ENCODE assay signal across 12 mouse cellular contexts in the genomic region with DNA sequence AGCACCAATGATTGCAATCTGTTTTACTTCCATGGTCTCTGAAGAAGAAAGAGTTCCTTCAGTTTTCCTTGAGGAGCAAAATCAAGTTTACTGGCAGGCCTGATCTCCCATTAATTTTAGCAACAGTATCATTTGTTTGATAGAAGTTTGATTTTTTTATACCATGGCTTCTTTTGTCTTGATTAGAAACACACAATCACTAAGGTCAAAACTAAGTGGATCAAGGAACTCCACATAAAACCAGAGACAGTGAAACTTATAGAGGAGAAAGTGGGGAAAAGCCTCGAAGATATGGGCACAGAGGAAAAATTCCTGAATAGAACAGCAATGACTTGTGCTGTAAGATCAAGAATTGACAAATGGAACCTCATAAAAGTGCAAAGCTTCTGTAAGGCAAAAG. TPM values are rescaled to one million over a fixed set of nuclear protein-coding genes. Genes with fewer than 3 reads are reported as not detected.
"Had no signal": no experiment of that assay in that cellular context is flagged by ENCODE, and none has a peak within 500 bp of the region (broad histone marks: within the 10 kb centered on the region; RNA-seq: fewer than 3 reads in every experiment).

Gene Gm4846 (minus strand): TSS at position 101 of the 400 bp plus-strand sequence.

RNA-seq across cellular contexts. Expression of gene Gm4846, which starts in this region (rescaled TPM):
- polyA plus RNA-seq: neural tube, embryonic 13.5 days; neural tube, embryonic 14.5 days; neural tube, embryonic 15.5 days; small intestine, adult 2 months; spleen, adult 2 months; stomach, embryonic 14.5 days; stomach, embryonic 15.5 days; stomach, embryonic 16.5 days; stomach, postnatal 0 days; thymus, adult 2 months; thymus, postnatal 0 days; urinary bladder, adult 2 months had no signal
